Mouse (Mus musculus) kidney, embryonic 14.5 days (tissue): ENCODE results near the gene Amdhd2. TPM values are rescaled to one million over a fixed set of nuclear protein-coding genes. Genes with fewer than 3 reads are reported as not detected.

ENCODE experiments used
- ATAC-seq: fragments of 200-750 bp; cut with Nextera tagmentation; 2 replicates; pipeline ENCODE4 v1.8.0; 2017; ENCODE audit warnings: moderate number of reproducible peaks, mild to moderate bottlenecking, moderate TSS enrichment, moderate library complexity; ENCODE audit not compliant: low FRiP score, low TSS enrichment
- H3K27ac ChIP-seq: fragments of 300-500 bp; sonication (generic); 2 replicates; pipeline ENCODE4 v1.5.1; 2014; ENCODE audit warnings: low read depth, mild to moderate bottlenecking, low read length, moderate library complexity, mixed read lengths
- H3K27me3 ChIP-seq: fragments of 300-500 bp; sonication (generic); 2 replicates; pipeline ENCODE4 v1.6.1; 2014; ENCODE audit warnings: mild to moderate bottlenecking, low read length; ENCODE audit not compliant: control insufficient read depth, insufficient read depth
- H3K36me3 ChIP-seq: fragments of 300-500 bp; sonication (generic); 2 replicates; pipeline ENCODE4 v1.6.1; 2014; ENCODE audit warnings: low read length, mixed read lengths; ENCODE audit not compliant: control insufficient read depth, insufficient read depth
- H3K4me1 ChIP-seq: fragments of 300-500 bp; sonication (generic); 2 replicates; pipeline ENCODE4 v1.6.1; 2014; ENCODE audit warnings: low read length, mixed read lengths; ENCODE audit not compliant: control insufficient read depth, insufficient read depth
- H3K4me2 ChIP-seq: fragments of 300-500 bp; sonication (generic); replicated peaks from 2 replicates; pipeline ENCODE4 v1.6.1; 2014; ENCODE audit warnings: low read depth, mild to moderate bottlenecking, low read length
- H3K4me3 ChIP-seq: fragments of 300-500 bp; sonication (generic); 2 replicates; pipeline ENCODE4 v1.5.1; 2014; ENCODE audit warnings: mild to moderate bottlenecking, low read length
- H3K9ac ChIP-seq: fragments of 300-500 bp; sonication (generic); 2 replicates; pipeline ENCODE4 v1.6.1; 2014; ENCODE audit warnings: low read depth, mild to moderate bottlenecking, low read length, moderate library complexity
- H3K9me3 ChIP-seq: fragments of 300-500 bp; sonication (generic); 2 replicates; pipeline ENCODE4 v1.6.1; 2016; ENCODE audit warnings: low read length; ENCODE audit not compliant: control insufficient read depth
- WGBS: fragments of 180-500 bp; shearing (Covaris S2); extraction: QIAGEN DNeasy Blood & Tissue Kit; methylation state at CpG from one replicate; pipeline ENCODE4 v1.1.7; 2014; 5-methylcytosine and 5-hydroxymethylcytosine counted together
- polyA plus RNA-seq: library from polyadenylated mRNA; unstranded; fragments of >200 nt; fragmentation: Nextera tagmentation; extraction: Ambion mirVana; gene quantifications from 2 replicates; pipeline ENCODE4 v1.2.1, GENCODE M21; 2014

Gene Amdhd2
- polyA plus RNA-seq, 1 experiment from 2014 or later: 33.0 TPM

DNA sequence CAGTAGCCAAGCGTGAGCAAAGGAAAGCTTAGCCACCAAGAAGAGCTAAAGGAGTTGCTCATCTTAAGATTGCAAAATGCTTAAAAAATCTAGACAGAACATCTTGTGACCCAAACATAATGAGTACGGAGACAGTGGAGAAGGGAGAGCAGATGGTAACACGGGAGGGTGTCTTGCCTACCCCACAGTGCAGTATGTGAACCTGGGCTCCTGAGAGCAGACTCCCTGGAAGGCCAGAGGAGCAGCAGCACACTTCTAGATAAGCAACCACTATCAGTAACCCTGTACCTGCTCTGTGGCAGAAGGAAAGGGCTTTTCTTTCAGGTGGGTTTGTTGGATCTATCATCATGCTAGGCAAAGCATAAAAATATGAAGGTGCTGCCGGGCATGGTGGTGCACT is 50.5 kb downstream of the Amdhd2 start:
- Histone ChIP-seq H3K36me3 (peaks cover 21% of the 10 kb centered on the region; the same call in 1 of the 2 replicates), H3K4me1 (0 out of 2 replicates have a peak, but pooled peaks cover 3% of the 10 kb centered on the region), H3K27ac (no peak overlapping the region), H3K4me2 (no peak overlapping the region), H3K27me3 (no peaks in the 10 kb centered on the region), H3K9me3 (no peaks in the 10 kb centered on the region), H3K9ac (no peak overlapping the region), H3K4me3 (no peak overlapping the region)
- WGBS: 89% methylated on average over 4 of the region's 4 CpGs
- no peak for ATAC-seq

DNA sequence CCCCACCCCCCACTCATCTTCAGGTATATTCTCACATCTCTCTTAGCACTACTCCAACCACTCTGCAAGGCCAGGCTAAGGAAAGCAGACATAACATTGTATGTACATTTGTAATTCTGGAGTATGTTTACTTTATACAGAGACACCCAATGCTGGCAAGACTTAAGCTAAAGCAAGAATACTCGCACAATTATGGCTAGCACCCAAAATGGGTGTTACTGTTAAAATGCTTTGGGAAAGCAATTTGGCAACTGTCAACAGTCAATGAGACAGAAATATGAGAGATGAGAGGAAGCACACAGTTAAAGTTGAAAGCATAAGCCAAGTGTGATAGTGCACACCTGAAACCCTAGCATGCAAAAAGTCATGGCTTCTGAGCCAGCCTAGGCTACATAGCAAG is 52.3 kb downstream of the Amdhd2 start:
- H3K4me1 ChIP-seq: no peaks in the 10 kb centered on the region
- no peak overlapping the region for H3K9ac ChIP-seq
- no peak for ATAC-seq
- peaks cover 30% of the 10 kb centered on the region for H3K36me3 ChIP-seq
- H3K27ac ChIP-seq: no peak overlapping the region
- H3K4me3 ChIP-seq: no peak overlapping the region
- 100% methylated on average over 1 of the region's 1 CpGs for WGBS
- no peaks in the 10 kb centered on the region for H3K27me3 ChIP-seq
- no peak overlapping the region for H3K4me2 ChIP-seq
- H3K9me3 ChIP-seq: no peaks in the 10 kb centered on the region

DNA sequence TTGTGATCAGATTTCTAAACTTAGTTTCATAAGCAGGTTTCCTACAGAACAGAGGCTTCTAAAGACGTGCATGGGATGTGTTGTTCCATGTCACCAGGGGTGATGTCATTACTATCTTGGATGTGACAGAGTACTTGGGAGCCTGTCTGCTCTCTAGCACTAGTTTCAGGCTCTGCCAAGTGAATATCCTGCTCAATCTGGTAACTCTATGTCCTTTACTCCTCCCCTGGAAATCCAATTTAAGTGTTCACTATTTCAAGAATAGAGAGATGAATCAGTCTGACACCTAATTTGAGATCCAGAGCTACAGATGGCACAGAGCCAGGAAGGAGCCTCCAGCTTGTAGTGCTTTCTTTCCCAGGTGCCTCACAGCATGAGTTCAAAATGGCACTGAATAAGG is 54.7 kb downstream of the Amdhd2 start:
- H3K4me2 ChIP-seq: no peak overlapping the region
- no peaks in the 10 kb centered on the region for H3K4me1 ChIP-seq
- 94% methylated on average over 1 of the region's 1 CpGs for WGBS
- no peaks in the 10 kb centered on the region for H3K9me3 ChIP-seq
- no peak overlapping the region for H3K9ac ChIP-seq
- peaks cover 48% of the 10 kb centered on the region for H3K36me3 ChIP-seq
- no peak overlapping the region for H3K4me3 ChIP-seq
- ATAC-seq: no peak
- H3K27me3 ChIP-seq: no peaks in the 10 kb centered on the region
- H3K27ac ChIP-seq: no peak overlapping the region

Other genes with a start within 250 kb of the Amdhd2 start
- gene Dcpp3, start 246.3 kb downstream of the Amdhd2 start, polyA plus RNA-seq: not detected in 2 replicates
- not detected in 2 replicates for gene Sbp, start 222.1 kb downstream of the Amdhd2 start, polyA plus RNA-seq
- gene Sbpl, start 208.5 kb downstream of the Amdhd2 start, polyA plus RNA-seq: not detected in 2 replicates
- 0.26 and 0.30 TPM in 2 replicates for gene Prss30, start 183.2 kb downstream of the Amdhd2 start, polyA plus RNA-seq
- 0.59 and 0.91 TPM in 2 replicates for gene Prss22, start 165.7 kb downstream of the Amdhd2 start, polyA plus RNA-seq
- gene Prss27, start 125.6 kb downstream of the Amdhd2 start, polyA plus RNA-seq: not detected in 2 replicates
- gene Kctd5, start 90.3 kb downstream of the Amdhd2 start, polyA plus RNA-seq: 46.2 and 65.1 TPM in 2 replicates
- gene Pdpk1, start 12.8 kb downstream of the Amdhd2 start, polyA plus RNA-seq: 29.3 and 44.0 TPM in 2 replicates
- 528 and 578 TPM in 2 replicates for gene Atp6v0c, start 5.9 kb upstream of the Amdhd2 start, polyA plus RNA-seq
- 5.0 and 8.2 TPM in 2 replicates for gene Tbc1d24, start 41.8 kb upstream of the Amdhd2 start, polyA plus RNA-seq
- gene Ntn3, start 45.8 kb upstream of the Amdhd2 start, polyA plus RNA-seq: 4.6 and 5.3 TPM in 2 replicates
- 13.4 and 14.8 TPM in 2 replicates for gene Tedc2, start 57.1 kb upstream of the Amdhd2 start, polyA plus RNA-seq
- gene Ccnf, start 87.7 kb upstream of the Amdhd2 start, polyA plus RNA-seq: 43.9 and 66.6 TPM in 2 replicates
- not detected in 2 replicates for gene Abca17, start 187.3 kb upstream of the Amdhd2 start, polyA plus RNA-seq
- gene Abca3, start 188.2 kb upstream of the Amdhd2 start, polyA plus RNA-seq: 10.0 and 13.1 TPM in 2 replicates